ENCODE assay signal across 18 mouse cellular contexts in genomic region chr2:18558133-18558532, GRCm38 (mm10).
"Had no signal": no experiment of that assay in that cellular context is flagged by ENCODE, and none has a peak within 500 bp of the region (broad histone marks: within the 10 kb centered on the region; RNA-seq: fewer than 3 reads in every experiment).

No protein-coding gene starts in this region.

- H3K27ac ChIP-seq: limb, embryonic 12.5 days; limb, embryonic 15.5 days; liver, embryonic 14.5 days; macrophage; midbrain, embryonic 10.5 days; midbrain, embryonic 13.5 days had no signal

- H3K27me3 ChIP-seq: limb, embryonic 12.5 days; limb, embryonic 15.5 days; midbrain, embryonic 13.5 days had no signal

- ATAC-seq: intestine, postnatal 0 days; liver, postnatal 0 days; lung, postnatal 0 days; midbrain, embryonic 13.5 days; midbrain, embryonic 16.5 days had no signal

- H3K9ac ChIP-seq: limb, embryonic 12.5 days; limb, embryonic 15.5 days; liver, embryonic 14.5 days; liver, postnatal 0 days; lung, embryonic 14.5 days; midbrain, embryonic 13.5 days had no signal

- H3K36me3 ChIP-seq: limb, embryonic 12.5 days; limb, embryonic 15.5 days; midbrain, embryonic 10.5 days; midbrain, embryonic 13.5 days had no signal

- H3K9me3 ChIP-seq: limb, embryonic 12.5 days; limb, embryonic 15.5 days; midbrain, embryonic 10.5 days; midbrain, embryonic 13.5 days had no signal

- H3K4me1 ChIP-seq: limb, embryonic 12.5 days; limb, embryonic 15.5 days; midbrain, embryonic 10.5 days; midbrain, embryonic 13.5 days had no signal

- DNase-seq: kidney, adult 2 months; kidney, postnatal 14 days; kidney, postnatal 4 days; left cerebral cortex, postnatal 4 days; liver, postnatal 0 days; lung, embryonic 14.5 days; thymus, adult 18-20 months; thymus, postnatal 36 days had no signal

- H3K4me3 ChIP-seq: limb, embryonic 12.5 days; limb, embryonic 15.5 days; midbrain, embryonic 10.5 days; midbrain, embryonic 13.5 days had no signal

- H3K4me2 ChIP-seq: limb, embryonic 12.5 days; limb, embryonic 15.5 days; liver, embryonic 11.5 days; lung, embryonic 14.5 days; midbrain, embryonic 13.5 days had no signal
